Mouse (Mus musculus): ENCODE data around the gene Hexim1.

- TF ChIP-seq CTCF (IDR thresholded peaks at IDR 0.05; ENCODE audit: borderline replicate concordance, insufficient read depth, low read depth, low read length) (no peak), POLR2A (IDR thresholded peaks at IDR 0.05; ENCODE audit: borderline replicate concordance, insufficient read depth, low read length) (no peak)
These were observed 28.6 kb downstream of the Hexim1 start for GRCm38 (mm10) chr11:103144309-103145285.

All from cerebellum, adult 2 months (tissue).